Mouse (Mus musculus) heart, embryonic 14.5 days (tissue): ENCODE data around the gene Cacnb1. TPM values are rescaled to one million over a fixed set of nuclear protein-coding genes. Genes with fewer than 3 reads are reported as not detected.

Source experiments
- ATAC-seq: fragments of 200-750 bp; cut with Nextera tagmentation; 2 replicates; pipeline ENCODE4 v1.8.0; 2017; ENCODE audit warnings: low read depth, moderate TSS enrichment; ENCODE audit not compliant: insufficient number of reproducible peaks, insufficient read depth, low FRiP score
- H3K27ac ChIP-seq, 2 experiments: fragments of 200-500 bp in 1 of 2; fragments of 300-500 bp in 1 of 2; sonication (generic) in 1 of 2; replicated peaks in 1 of 2; 2 replicates each; pipeline ENCODE4 v1.5.1; 2012 to 2014; ENCODE audit warnings: low read depth in 2 of 2, low read length in 2 of 2, control low read depth in 1 of 2, mild to moderate bottlenecking in 1 of 2, mixed read lengths in 1 of 2; ENCODE audit not compliant: control insufficient read depth in 1 of 2, insufficient read depth in 1 of 2
- H3K27me3 ChIP-seq: fragments of 300-500 bp; sonication (generic); 2 replicates; pipeline ENCODE4 v1.6.1; 2014; ENCODE audit warnings: mild to moderate bottlenecking, low read length, control low read depth; ENCODE audit not compliant: control insufficient read depth, insufficient read depth
- H3K36me3 ChIP-seq: fragments of 300-500 bp; sonication (generic); 2 replicates; pipeline ENCODE4 v1.6.1; 2014; ENCODE audit warnings: mild to moderate bottlenecking, control low read depth, low read length, mixed read lengths; ENCODE audit not compliant: control insufficient read depth, insufficient read depth
- H3K4me1 ChIP-seq, 2 experiments: fragments of 200-500 bp in 1 of 2; fragments of 300-500 bp in 1 of 2; sonication (generic) in 1 of 2; 2 replicates each; pipeline ENCODE4 v1.6.1; 2012 to 2014; ENCODE audit warnings: low read length in 2 of 2, control low read depth in 1 of 2, mixed read lengths in 1 of 2; ENCODE audit not compliant: control insufficient read depth in 2 of 2, insufficient read depth in 2 of 2
- H3K4me2 ChIP-seq: fragments of 300-500 bp; sonication (generic); 2 replicates; pipeline ENCODE4 v1.6.1; 2014; ENCODE audit warnings: mild to moderate bottlenecking, low read length
- H3K4me3 ChIP-seq, 2 experiments: fragments of 200-500 bp in 1 of 2; fragments of 300-500 bp in 1 of 2; sonication (generic) in 1 of 2; 2 replicates each; pipeline ENCODE4 v1.5.1; 2012 to 2014; ENCODE audit warnings: low read length in 2 of 2, mild to moderate bottlenecking in 2 of 2, control low read depth in 1 of 2, low read depth in 1 of 2, moderate library complexity in 1 of 2; ENCODE audit not compliant: control insufficient read depth in 1 of 2, insufficient read depth in 1 of 2
- H3K9ac ChIP-seq: fragments of 300-500 bp; sonication (generic); 2 replicates; pipeline ENCODE4 v1.6.1; 2014; ENCODE audit warnings: mild to moderate bottlenecking, low read length
- H3K9me3 ChIP-seq: fragments of 300-500 bp; sonication (generic); 2 replicates; pipeline ENCODE4 v1.6.1; 2016; ENCODE audit warnings: low read length, control low read depth; ENCODE audit not compliant: control insufficient read depth
- WGBS: fragments of 180-500 bp; shearing (Covaris S2); extraction: QIAGEN DNeasy Blood & Tissue Kit; methylation state at CpG from one replicate; pipeline ENCODE4 v1.1.7; 2014; 5-methylcytosine and 5-hydroxymethylcytosine counted together
- microRNA-seq: library from miRNA; unstranded; fragments of <30 nt; microRNA quantifications from one replicate; pipeline ENCODE4, GENCODE M21; 2016
- polyA plus RNA-seq: library from polyadenylated mRNA; unstranded; fragments of >200 nt; fragmentation: Nextera tagmentation; extraction: Ambion mirVana; gene quantifications from 2 replicates; pipeline ENCODE4 v1.2.1, GENCODE M21; 2014

The Cacnb1 gene
- polyA plus RNA-seq, 1 experiment from 2014 or later: 7.1 TPM

- Histone ChIP-seq H3K4me1 (peaks cover 8 to 10% of the 10 kb centered on the region in 2 experiments), H3K27ac (no peak overlapping the region), H3K27me3 (no peaks in the 10 kb centered on the region; the same call in 1 of the 2 replicates), H3K9me3 (no peaks in the 10 kb centered on the region), H3K36me3 (no peaks in the 10 kb centered on the region), H3K9ac (no peak overlapping the region), H3K4me3 (no peak overlapping the region), H3K4me2 (no peak overlapping the region)
- no peak for ATAC-seq
- 87% methylated on average over 6 of the region's 6 CpGs for WGBS
Observed at GRCm38 (mm10) chr11:97953939-97954275, 68.9 kb downstream of the Cacnb1 start.

- WGBS: 76% methylated on average over 16 of the region's 16 CpGs
- Histone ChIP-seq H3K4me2 (no peak overlapping the region), H3K9ac (no peak overlapping the region), H3K4me1 (peaks cover 8 to 10% of the 10 kb centered on the region in 2 experiments), H3K9me3 (no peaks in the 10 kb centered on the region), H3K4me3 (no peak overlapping the region), H3K27ac (no peak overlapping the region), H3K27me3 (no peaks in the 10 kb centered on the region; the same call in 1 of the 2 replicates), H3K36me3 (no peaks in the 10 kb centered on the region)
- no peak for ATAC-seq
Observed at GRCm38 (mm10) chr11:97953179-97953938, 69.5 kb downstream of the Cacnb1 start.

- no peak overlapping the region for H3K4me3 ChIP-seq
- H3K36me3 ChIP-seq: no peaks in the 10 kb centered on the region
- H3K4me1 ChIP-seq: peaks cover 8 to 10% of the 10 kb centered on the region in 2 experiments
- H3K4me2 ChIP-seq: no peak overlapping the region
- no peaks in the 10 kb centered on the region for H3K9me3 ChIP-seq
- no peak for ATAC-seq
- H3K27me3 ChIP-seq: no peaks in the 10 kb centered on the region; the same call in 1 of the 2 replicates
- no peak overlapping the region for H3K27ac ChIP-seq
- 87% methylated on average over 1 of the region's 1 CpGs for WGBS
- no peak overlapping the region for H3K9ac ChIP-seq
Observed at GRCm38 (mm10) chr11:97952367-97953006, 70.3 kb downstream of the Cacnb1 start.

Small RNA genes within 50 kb of the gene (microRNA-seq; reads per million reads assigned to microRNA genes)
- not detected for gene Gm27597

Other genes with a start within 250 kb of the Cacnb1 start
- not detected in 2 replicates for gene 1700001P01Rik, start 247.1 kb downstream of the Cacnb1 start, polyA plus RNA-seq
- 499 and 536 TPM in 2 replicates for gene Rpl23, start 240.6 kb downstream of the Cacnb1 start, polyA plus RNA-seq
- gene Lasp1, start 224.0 kb downstream of the Cacnb1 start, polyA plus RNA-seq: 26.5 and 28.1 TPM in 2 replicates
- 4.2 and 5.5 TPM in 2 replicates for gene B230217C12Rik, start 182.3 kb downstream of the Cacnb1 start, polyA plus RNA-seq
- gene Fbxo47, start 138.9 kb downstream of the Cacnb1 start, polyA plus RNA-seq: 1.2 and 1.5 TPM in 2 replicates
- 0.43 and 0.66 TPM in 2 replicates for gene Plxdc1, start 36.6 kb downstream of the Cacnb1 start, polyA plus RNA-seq
- 3.2 and 4.0 TPM in 2 replicates for gene Arl5c, start 26.9 kb downstream of the Cacnb1 start, polyA plus RNA-seq
- gene Rpl19, start 3.7 kb upstream of the Cacnb1 start, polyA plus RNA-seq: 721 and 767 TPM in 2 replicates
- gene Stac2, start 30.4 kb upstream of the Cacnb1 start, polyA plus RNA-seq: 0.59 and 0.78 TPM in 2 replicates
- 14.9 and 17.7 TPM in 2 replicates for gene Fbxl20, start 127.4 kb upstream of the Cacnb1 start, polyA plus RNA-seq
- 40.2 TPM in 2 replicates for gene Med1, start 170.3 kb upstream of the Cacnb1 start, polyA plus RNA-seq
- 9.8 and 9.9 TPM in 2 replicates for gene Cdk12, start 180.0 kb upstream of the Cacnb1 start, polyA plus RNA-seq